32 mouse cellular contexts compared by ENCODE assay signal in genomic region chr12:73266597-73266996, GRCm38 (mm10).
"Had no signal": no experiment of that assay in that cellular context is flagged by ENCODE, and none has a peak within 500 bp of the region (broad histone marks: within the 10 kb centered on the region; RNA-seq: fewer than 3 reads in every experiment).

No protein-coding gene starts in this region.

- DNase-seq: heart, postnatal 10 days; heart, postnatal 14 days; heart, postnatal 36 days; heart, postnatal 4 days; kidney, adult 11 months; kidney, adult 18-20 months; kidney, adult 2 months; kidney, adult 8-10 months; kidney, adult 9 months; kidney, postnatal 10 days; kidney, postnatal 14 days; kidney, postnatal 25 days; kidney, postnatal 36 days; kidney, postnatal 4 days; layer of hippocampus, adult 9-11 months; layer of hippocampus, postnatal 36 days had no signal

- H3K4me2 ChIP-seq: heart, embryonic 11.5 days; heart, embryonic 12.5 days; heart, embryonic 13.5 days; heart, embryonic 15.5 days; hindbrain, embryonic 12.5 days; hindbrain, embryonic 13.5 days; hindbrain, embryonic 14.5 days; hindbrain, embryonic 15.5 days; intestine, embryonic 15.5 days; kidney, embryonic 15.5 days had no signal

- H3K36me3 ChIP-seq: heart, embryonic 12.5 days; heart, embryonic 13.5 days; heart, embryonic 15.5 days; hindbrain, embryonic 10.5 days; hindbrain, embryonic 12.5 days; hindbrain, embryonic 13.5 days; hindbrain, embryonic 15.5 days; intestine, embryonic 15.5 days; kidney, embryonic 15.5 days had no signal

- H3K27ac ChIP-seq: heart, embryonic 10.5 days; heart, embryonic 13.5 days; heart, embryonic 15.5 days; hindbrain, embryonic 10.5 days; hindbrain, embryonic 12.5 days; hindbrain, embryonic 13.5 days; hindbrain, embryonic 14.5 days; hindbrain, embryonic 15.5 days; hindbrain, postnatal 0 days; intestine, embryonic 15.5 days; kidney, embryonic 15.5 days; kidney, postnatal 0 days; layer of hippocampus, adult 2 months; left cerebral cortex, adult 2 months had no signal

- H3K27me3 ChIP-seq: heart, embryonic 12.5 days; heart, embryonic 13.5 days; heart, embryonic 15.5 days; hindbrain, embryonic 12.5 days; hindbrain, embryonic 13.5 days; hindbrain, embryonic 15.5 days; intestine, embryonic 15.5 days; kidney, embryonic 15.5 days had no signal

- H3K4me3 ChIP-seq: heart, embryonic 10.5 days; heart, embryonic 12.5 days; heart, embryonic 13.5 days; heart, embryonic 15.5 days; hindbrain, embryonic 10.5 days; hindbrain, embryonic 12.5 days; hindbrain, embryonic 13.5 days; hindbrain, embryonic 15.5 days; intestine, embryonic 15.5 days; kidney, embryonic 15.5 days; layer of hippocampus, adult 2 months; left cerebral cortex, adult 2 months had no signal
